Mouse (Mus musculus): ENCODE data around the gene Parn.

DNA sequence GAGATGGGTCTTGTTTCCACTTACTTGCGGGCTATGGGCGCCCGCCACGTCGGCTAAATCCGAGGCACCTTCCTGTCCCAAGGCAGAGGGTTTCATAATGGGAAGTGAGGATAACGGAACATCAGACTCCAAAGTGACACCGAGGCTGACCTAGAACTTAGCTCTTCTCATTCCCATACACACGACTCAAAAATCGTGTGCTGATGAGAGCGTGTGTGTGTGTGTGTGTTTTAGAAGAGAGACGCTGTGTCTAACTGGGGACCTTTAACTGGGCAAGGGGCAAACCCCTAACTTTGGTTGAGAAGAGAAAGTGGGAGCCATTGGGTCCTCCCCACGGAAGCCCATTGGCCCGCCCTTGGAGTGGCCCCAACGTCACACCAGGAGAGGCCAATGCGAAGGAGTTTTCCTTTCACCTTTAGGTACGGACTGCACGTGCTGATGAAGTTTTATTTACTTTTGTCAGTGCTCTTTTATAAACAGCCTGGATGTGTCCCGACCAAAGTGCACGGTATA is 4.5 kb upstream of the Parn start:
- TF ChIP-seq POLR2A (IDR thresholded peaks at IDR 0.05; ENCODE audit: low read depth, low read length): no peak
- TF ChIP-seq CTCF (conservative IDR thresholded peaks at IDR 0.05; ENCODE audit: insufficient read depth, insufficient read length, low read depth, low read length): no peak
